Mouse (Mus musculus) liver (tissue): ENCODE measurements around the gene Spns2.
"Not testable (repeated sequence)": the region's sequence is repeated elsewhere in the genome, so short reads cannot be mapped to it uniquely, and the experiment has no call there.

Source experiments
- DNase-seq: peaks from one replicate; pipeline ENCODE4 v3.0.0-alpha.2; 2020; ENCODE audit warnings: mixed read lengths

Gene Spns2

GRCm38 (mm10) chr11:72430311-72431068, 59.2 kb downstream of the Spns2 start:
- DNase-seq: not testable (repeated sequence)

DNA sequence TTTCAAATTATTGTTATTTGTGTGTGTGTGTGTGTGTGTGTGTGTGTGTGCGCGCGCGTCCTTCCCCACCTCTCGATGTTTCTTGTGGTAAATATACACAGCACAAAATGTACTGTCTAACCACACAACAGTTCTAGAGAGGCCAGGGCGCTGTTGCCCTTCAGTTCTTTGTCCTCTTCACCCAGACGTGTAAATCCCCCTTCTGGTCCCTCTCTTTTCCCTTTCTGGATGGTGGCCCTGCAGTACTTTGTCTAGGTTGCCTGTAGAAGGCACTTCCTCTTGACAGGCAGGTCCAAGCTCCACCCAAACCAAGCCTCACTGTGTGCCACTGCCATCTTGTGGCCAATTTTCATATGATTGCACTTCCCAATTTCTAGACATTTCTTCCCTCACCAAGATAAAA, 60.4 kb downstream of the Spns2 start:
- peak; percentile 77 for DNase-seq

- DNase-seq: peak; percentile 87
These were observed 61.0 kb downstream of the Spns2 start for GRCm38 (mm10) chr11:72428694-72429093.

DNA sequence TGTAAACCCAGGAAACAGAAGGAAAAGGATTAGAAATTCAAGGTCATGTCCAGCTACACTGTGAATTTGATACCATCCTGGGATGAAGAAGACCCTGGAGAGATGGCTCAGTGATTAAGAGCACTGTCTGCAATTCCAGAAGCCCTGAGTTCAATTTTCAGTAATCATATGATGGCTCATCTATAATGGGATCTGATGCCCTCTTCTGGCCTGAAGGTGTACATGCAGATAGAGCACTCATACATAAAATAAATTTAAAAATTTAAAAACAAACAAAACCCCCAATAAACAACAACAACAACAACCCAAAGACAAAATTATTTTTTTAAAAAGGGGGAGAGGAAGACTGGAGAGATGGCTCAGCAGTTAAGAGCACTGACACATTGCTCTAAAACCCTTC, 62.8 kb downstream of the Spns2 start:
- DNase-seq: no peak

DNA sequence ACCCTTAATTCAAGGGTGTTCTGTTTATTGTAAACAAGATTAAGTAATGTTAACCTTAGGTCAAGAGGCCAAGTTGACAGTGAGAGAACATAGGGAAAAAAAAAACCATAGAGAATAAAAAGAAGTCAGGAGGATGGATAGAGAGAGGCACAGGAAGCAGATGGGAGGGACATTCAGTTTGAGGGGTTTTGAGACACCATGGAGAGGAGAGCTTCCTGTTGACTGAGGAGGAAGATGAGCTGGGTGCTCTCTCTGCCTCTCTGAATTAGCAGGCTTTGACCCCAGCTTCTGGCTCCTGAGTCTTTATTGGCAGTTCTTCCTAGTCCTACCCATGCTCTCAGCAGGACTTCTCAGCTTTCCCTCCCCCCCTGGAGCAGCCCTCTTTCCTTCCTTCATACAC, 64.5 kb downstream of the Spns2 start:
- DNase-seq: no peak

DNA sequence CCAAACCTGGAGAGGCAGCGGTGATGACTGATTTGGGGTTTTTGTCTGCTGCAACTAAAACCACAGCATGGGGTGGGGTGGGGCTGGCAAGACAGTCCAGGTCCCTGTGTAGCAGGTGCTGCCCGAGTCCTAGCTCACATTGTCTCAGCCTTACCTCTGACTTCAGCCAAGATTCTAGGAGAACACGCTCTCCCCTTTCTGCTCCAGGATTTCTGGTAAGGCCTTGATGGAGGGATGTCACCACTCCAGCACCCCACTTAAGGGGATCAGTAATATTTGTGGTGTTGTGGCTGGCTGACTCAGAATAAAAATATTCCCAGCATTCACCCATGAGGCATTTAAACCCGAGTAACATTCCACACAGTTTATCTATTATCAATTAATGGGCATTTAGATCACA, 66.0 kb downstream of the Spns2 start:
- DNase-seq: no peak

DNA sequence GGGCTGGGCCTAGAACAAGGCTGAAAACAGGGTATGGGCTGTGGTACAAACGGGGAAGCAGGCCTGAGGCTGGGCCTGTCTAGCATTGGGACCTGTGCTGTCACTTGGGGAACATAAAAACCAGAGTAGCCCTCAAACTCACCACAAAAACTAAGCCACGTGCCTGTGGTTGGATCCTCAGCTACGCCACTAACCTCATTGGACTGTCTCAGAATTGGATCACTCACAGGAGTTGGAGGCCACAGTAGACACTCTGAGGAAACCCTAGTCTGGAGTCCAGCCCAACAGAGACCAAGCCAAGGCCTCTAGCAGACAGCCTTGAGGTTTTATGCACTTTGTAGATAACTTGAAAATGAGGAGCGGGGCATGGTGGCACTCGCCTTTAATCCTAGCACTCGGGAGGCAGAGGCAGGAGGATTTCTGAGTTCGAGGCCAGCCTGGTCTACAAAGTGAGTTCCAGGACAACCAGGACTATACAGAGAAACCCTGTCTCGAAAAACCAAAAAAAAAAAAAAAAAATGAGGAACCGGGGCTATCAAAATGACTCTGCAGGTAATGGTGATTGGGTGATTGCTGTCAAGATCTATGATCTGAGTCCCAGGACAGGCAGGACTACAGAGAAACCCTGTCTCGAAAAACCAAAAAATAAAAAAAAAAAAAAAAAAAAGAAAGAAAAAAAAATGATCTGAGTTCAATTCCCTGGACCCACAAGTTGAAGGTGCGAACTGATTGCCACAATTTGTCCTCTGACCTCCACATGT, 68.0 kb downstream of the Spns2 start:
- DNase-seq: no peak

- DNase-seq: no peak
These were observed 69.1 kb downstream of the Spns2 start for GRCm38 (mm10) chr11:72420460-72421122.

- no peak for DNase-seq
These were observed 70.7 kb downstream of the Spns2 start for GRCm38 (mm10) chr11:72419006-72419405.

- DNase-seq: no peak
These were observed 71.5 kb downstream of the Spns2 start for GRCm38 (mm10) chr11:72418227-72418626.

- no peak for DNase-seq
These were observed 72.3 kb downstream of the Spns2 start for GRCm38 (mm10) chr11:72417376-72417775.

DNA sequence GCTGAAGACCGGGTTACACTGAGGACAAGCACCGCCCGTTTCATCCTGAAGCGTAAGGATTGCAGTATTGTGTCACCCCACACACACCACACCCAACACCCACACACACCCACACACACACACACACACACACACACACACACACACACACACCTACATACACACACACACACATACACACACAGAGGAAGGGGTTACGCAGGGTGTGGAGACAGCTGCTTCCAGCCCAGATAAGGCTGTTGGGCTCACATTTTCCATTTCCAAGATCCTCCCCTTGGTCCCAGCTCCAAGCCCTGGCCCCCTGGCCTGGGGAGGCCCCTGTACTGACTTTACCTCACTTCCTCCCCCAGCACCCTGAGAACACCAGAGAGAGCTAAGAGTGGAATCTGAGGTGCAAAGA, 73.0 kb downstream of the Spns2 start:
- no peak for DNase-seq

- DNase-seq: peak; percentile 60
These were observed 74.5 kb downstream of the Spns2 start for GRCm38 (mm10) chr11:72415155-72415554.

GRCm38 (mm10) chr11:72413601-72414190, 76.0 kb downstream of the Spns2 start:
- no peak for DNase-seq

DNA sequence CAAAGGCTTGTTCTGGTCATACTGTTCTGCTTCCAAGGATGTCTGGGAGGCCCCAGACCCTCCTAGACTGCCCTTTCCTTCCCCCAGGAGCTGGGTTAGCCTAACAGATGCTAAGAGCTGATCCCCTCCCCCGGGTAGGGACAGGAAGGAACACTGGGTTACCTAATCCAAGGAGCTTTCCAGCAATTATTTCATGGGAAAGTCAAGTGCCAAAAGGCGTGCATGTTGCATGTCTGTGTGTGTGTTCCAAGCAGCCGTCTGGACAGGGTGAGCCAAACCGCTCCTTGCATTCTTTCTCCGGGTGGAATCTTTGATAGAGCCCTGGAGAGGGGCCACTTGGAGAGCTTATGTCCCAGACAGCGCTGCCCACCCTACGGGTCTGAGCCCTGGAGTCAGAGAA, 76.7 kb downstream of the Spns2 start:
- DNase-seq: no peak

GRCm38 (mm10) chr11:72411945-72412344, 77.8 kb downstream of the Spns2 start:
- DNase-seq: no peak

DNA sequence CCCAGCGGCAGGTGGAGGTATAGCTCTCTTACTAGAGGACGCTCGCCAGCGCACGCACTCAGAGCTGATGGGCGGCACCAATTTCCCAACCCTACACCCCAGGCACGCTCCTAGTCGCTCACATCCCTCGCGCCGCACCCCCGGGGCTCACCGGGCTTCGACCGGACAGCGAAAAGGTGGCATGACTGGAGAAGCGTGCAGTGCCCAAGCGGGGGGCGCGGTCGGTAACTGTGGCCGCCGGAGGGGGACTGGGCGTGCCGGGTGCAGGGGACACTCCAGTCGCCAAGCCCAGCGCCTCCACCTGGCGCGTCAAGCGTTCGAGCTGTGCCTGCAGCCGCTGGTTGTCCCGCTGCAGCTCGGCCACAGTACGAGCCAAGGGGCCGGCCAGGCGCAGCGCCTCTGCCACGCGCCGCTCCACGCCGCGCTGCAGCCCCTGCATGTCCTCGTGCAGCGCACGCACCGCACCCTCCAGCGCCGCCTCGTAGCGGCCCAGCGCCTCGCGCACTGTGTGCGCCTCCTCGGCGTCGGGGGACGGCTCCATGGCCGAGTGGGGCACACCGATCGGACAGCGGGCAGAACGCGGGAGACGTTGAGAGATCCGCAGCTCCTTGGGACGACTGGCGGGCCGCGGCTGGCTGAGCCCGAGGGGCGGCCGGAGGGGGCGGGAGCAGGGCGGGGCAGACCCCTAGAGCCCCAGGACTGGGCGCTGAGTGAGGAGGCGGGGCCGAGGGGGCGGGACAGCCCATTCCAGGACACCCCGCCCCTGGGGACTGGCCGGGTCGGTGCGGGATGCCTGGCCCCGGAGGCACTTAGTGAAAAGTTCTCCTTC, 78.4 kb downstream of the Spns2 start, which contains the start of gene Smtnl2:
Gene Smtnl2 (minus strand): TSS at position 621 of the 829 bp plus-strand sequence.
- peak; percentile 87 for DNase-seq

- DNase-seq: no peak
These were observed 79.1 kb downstream of the Spns2 start for GRCm38 (mm10) chr11:72410521-72411092.

DNA sequence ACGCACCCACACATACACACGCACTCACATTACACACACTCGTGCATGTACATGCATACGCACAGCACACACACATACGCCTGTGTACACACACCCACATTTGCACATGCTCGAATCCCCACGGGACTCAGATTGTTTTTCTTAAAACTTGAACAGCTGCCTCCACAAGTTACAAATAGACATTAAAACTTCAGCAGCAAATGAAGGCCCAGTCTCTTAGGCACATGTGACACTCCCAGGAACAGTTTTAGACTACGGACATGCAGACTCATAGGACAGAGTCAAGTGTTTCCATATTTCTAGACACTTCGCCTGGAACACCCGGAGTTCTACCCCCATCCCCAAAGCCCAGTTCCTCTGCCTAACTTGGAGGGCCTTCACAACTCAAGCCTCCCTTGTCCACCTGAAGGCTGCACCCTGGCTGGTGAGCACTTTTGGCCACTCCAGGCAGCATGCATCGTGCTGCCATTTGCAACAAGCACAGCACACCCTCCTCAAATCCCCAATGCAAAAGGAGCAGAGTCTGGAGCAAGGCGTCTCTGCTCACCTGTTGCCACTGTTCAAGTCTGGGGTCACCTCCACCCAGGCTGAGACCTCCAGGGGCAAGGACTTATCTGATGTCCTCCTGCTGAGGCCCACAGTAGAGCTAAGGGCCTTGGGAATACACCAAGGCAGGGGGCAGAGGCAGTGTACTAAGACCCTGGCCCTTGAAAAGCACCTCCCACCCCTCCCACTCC, 79.9 kb downstream of the Spns2 start:
- DNase-seq: no peak

GRCm38 (mm10) chr11:72408451-72409170, 81.1 kb downstream of the Spns2 start:
- DNase-seq: no peak
